Mouse (Mus musculus) B cell, adult 2 months (primary cell): ENCODE results near the gene Sgcg.

Experiments used
- DNase-seq, 2 experiments: peaks; one replicate each; pipeline ENCODE4 v3.0.0; 2022

The Sgcg gene

GRCm38 (mm10) chr14:61258352-61258751 is at the start of gene Sgcg:
TSS of gene Sgcg (minus strand) at chr14:61258490.
- no peak for DNase-seq

GRCm38 (mm10) chr14:61303969-61304609 is 45.8 kb upstream of the Sgcg start:
- DNase-seq, result no peak

- no peak for DNase-seq
Measured at GRCm38 (mm10) chr14:61302428-61302827, 44.1 kb upstream of the Sgcg start.

GRCm38 (mm10) chr14:61301323-61301722 is 43.0 kb upstream of the Sgcg start:
- no peak for DNase-seq

GRCm38 (mm10) chr14:61299810-61300209 is 41.5 kb upstream of the Sgcg start:
- no peak for DNase-seq

- peak; percentile 62 for DNase-seq
Measured at GRCm38 (mm10) chr14:61294738-61295079, 36.4 kb upstream of the Sgcg start.

- DNase-seq, result peak; percentile 79 to 81
Measured at GRCm38 (mm10) chr14:61293884-61294737, 35.8 kb upstream of the Sgcg start.

GRCm38 (mm10) chr14:61290664-61291063 is 32.4 kb upstream of the Sgcg start:
- no peak for DNase-seq

- DNase-seq, result no peak
Measured at GRCm38 (mm10) chr14:61288606-61289286, 30.5 kb upstream of the Sgcg start.

- DNase-seq, result peak; percentile 35 to 45
Measured at GRCm38 (mm10) chr14:61278676-61279300, 20.5 kb upstream of the Sgcg start.

GRCm38 (mm10) chr14:61277285-61277684 is 19.0 kb upstream of the Sgcg start:
- DNase-seq, result peak; percentile 74 to 75

GRCm38 (mm10) chr14:61274414-61275198 is 16.3 kb upstream of the Sgcg start:
- no peak for DNase-seq

GRCm38 (mm10) chr14:61267908-61268475 is 9.7 kb upstream of the Sgcg start:
- no peak for DNase-seq

- DNase-seq, result no peak
Measured at GRCm38 (mm10) chr14:61259084-61259483, 794 bp upstream of the Sgcg start.

- DNase-seq, result no peak
Measured at GRCm38 (mm10) chr14:61252596-61253388, 5.5 kb downstream of the Sgcg start.

- no peak for DNase-seq
Measured at GRCm38 (mm10) chr14:61246444-61246843, 11.8 kb downstream of the Sgcg start.

GRCm38 (mm10) chr14:61242611-61243010 is 15.7 kb downstream of the Sgcg start:
- DNase-seq, result peak; percentile 41 to 43

GRCm38 (mm10) chr14:61238751-61239150 is 19.5 kb downstream of the Sgcg start:
- no peak for DNase-seq

GRCm38 (mm10) chr14:61237101-61237654 is 21.1 kb downstream of the Sgcg start:
- no peak for DNase-seq

GRCm38 (mm10) chr14:61235846-61236474 is 22.3 kb downstream of the Sgcg start:
- no peak for DNase-seq
